Mouse (Mus musculus): ENCODE measurements at regions not wholly inside any gene's neighbourhood (a gene's known extent, or its start where the extent isn't known, plus 50 kb on each side); places are given as distances from the start of the nearest gene placed in this dataset.

DNA sequence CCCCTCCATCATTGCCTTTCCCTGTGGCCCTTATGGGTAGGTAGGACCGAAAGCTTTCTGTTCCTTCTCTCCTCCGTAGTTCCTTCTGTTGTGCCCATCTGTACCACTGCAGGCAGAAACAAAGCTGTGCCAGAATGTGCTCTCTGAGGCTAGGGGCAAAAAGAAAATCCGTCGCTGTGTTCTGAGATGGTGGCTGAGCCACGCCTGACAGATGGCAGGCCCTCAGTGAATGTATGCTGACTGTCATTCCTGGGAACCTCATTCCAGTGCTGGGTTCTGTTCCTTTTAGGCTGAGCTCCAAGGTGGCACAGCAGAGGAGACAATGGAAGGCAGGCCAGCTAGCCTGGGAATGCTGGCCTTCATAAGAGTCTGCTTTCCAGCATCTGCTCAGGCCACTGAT lies 54.0 kb upstream of the Boc start:
- TF ChIP-seq CTCF (IDR thresholded peaks at IDR 0.05 in 2 of 3, conservative IDR thresholded peaks at IDR 0.05 in 1 of 3; ENCODE audit: control insufficient read depth in 1 of 3, insufficient read depth in 1 of 3, low read depth in 2 of 3, low read length in 3 of 3, poor library complexity in 1 of 3, severe bottlenecking in 1 of 3) = no peak
- TF ChIP-seq MYC (IDR thresholded peaks at IDR 0.05; ENCODE audit: low read depth, low read length) = no peak
- TF ChIP-seq SMC3 (IDR thresholded peaks at IDR 0.05; ENCODE audit: low read depth, low read length) = no peak
- no peak for TF ChIP-seq RCOR1 (IDR thresholded peaks at IDR 0.05; ENCODE audit: low read depth, low read length)

Data from MEL (cell line).